Mouse (Mus musculus) forebrain, embryonic 12.5 days (tissue): ENCODE data around the gene Crim1. TPM values are rescaled to one million over a fixed set of nuclear protein-coding genes. Genes with fewer than 3 reads are reported as not detected.

Experiments
- ATAC-seq: fragments of 200-750 bp; cut with Nextera tagmentation; 2 replicates; pipeline ENCODE4 v1.8.0; 2017; ENCODE audit warnings: moderate TSS enrichment; ENCODE audit not compliant: low FRiP score
- H3K27ac ChIP-seq: fragments of 300-500 bp; sonication (generic); 2 replicates; pipeline ENCODE4 v1.5.1; 2016; ENCODE audit warnings: mild to moderate bottlenecking
- H3K27me3 ChIP-seq: fragments of 300-500 bp; sonication (generic); 2 replicates; pipeline ENCODE4 v1.6.1; 2016; ENCODE audit warnings: mild to moderate bottlenecking
- H3K36me3 ChIP-seq: fragments of 300-500 bp; sonication (generic); replicated peaks from 2 replicates; pipeline ENCODE4 v1.6.1; 2016; ENCODE audit warnings: mild to moderate bottlenecking
- H3K4me1 ChIP-seq: fragments of 300-500 bp; sonication (generic); 2 replicates; pipeline ENCODE4 v1.6.1; 2016
- H3K4me2 ChIP-seq: fragments of 300-500 bp; sonication (generic); 2 replicates; pipeline ENCODE4 v1.6.1; 2016; ENCODE audit warnings: mild to moderate bottlenecking, moderate library complexity
- H3K4me3 ChIP-seq: fragments of 300-500 bp; sonication (generic); replicated peaks from 2 replicates; pipeline ENCODE4 v1.5.1; 2016; ENCODE audit warnings: mild to moderate bottlenecking
- H3K9ac ChIP-seq: fragments of 300-500 bp; sonication (generic); 2 replicates; pipeline ENCODE4 v1.6.1; 2016; ENCODE audit warnings: mild to moderate bottlenecking
- H3K9me3 ChIP-seq: fragments of 300-500 bp; sonication (generic); 2 replicates; pipeline ENCODE4 v1.6.1; 2016
- WGBS: fragments of 180-500 bp; shearing (Covaris S2); methylation state at CpG from one replicate; pipeline ENCODE4 v1.1.7; 2016; 5-methylcytosine and 5-hydroxymethylcytosine counted together
- polyA plus RNA-seq: library from polyadenylated mRNA; unstranded; fragments of >200 nt; fragmentation: Nextera tagmentation; extraction: Ambion mirVana; gene quantifications from 2 replicates; pipeline ENCODE4 v1.2.1, GENCODE M21; 2016

Gene Crim1
- polyA plus RNA-seq, 1 experiment from 2014 or later, result 3.8 TPM

DNA sequence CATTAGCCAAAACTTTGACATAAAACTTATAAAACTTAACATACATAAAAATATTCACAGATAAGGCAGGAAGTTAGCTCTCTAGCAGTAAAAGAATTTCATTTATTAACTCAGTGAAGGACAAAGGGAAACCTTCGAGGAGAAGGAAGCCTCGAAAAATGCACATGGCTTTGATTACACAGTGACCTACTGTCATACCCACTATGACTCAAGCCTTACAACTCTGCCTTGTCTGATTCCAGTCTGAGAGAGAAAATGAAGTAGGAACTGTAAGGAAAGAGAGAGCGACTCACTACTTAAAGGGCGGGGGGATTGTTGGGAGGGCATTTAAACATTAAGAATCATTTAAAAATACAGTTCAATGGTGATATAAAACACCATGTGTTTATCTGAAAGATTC, 203.2 kb downstream of the Crim1 start:
- no peak overlapping the region for H3K27ac ChIP-seq
- no peak overlapping the region for H3K9ac ChIP-seq
- no peak overlapping the region for H3K4me2 ChIP-seq
- H3K27me3 ChIP-seq, result no peaks in the 10 kb centered on the region
- no peaks in the 10 kb centered on the region for H3K9me3 ChIP-seq
- no peak overlapping the region for H3K4me3 ChIP-seq
- H3K4me1 ChIP-seq, result peaks cover 7% of the 10 kb centered on the region
- 95% methylated on average over 4 of the region's 4 CpGs for WGBS
- no peak for ATAC-seq
- peaks cover 9% of the 10 kb centered on the region for H3K36me3 ChIP-seq

DNA sequence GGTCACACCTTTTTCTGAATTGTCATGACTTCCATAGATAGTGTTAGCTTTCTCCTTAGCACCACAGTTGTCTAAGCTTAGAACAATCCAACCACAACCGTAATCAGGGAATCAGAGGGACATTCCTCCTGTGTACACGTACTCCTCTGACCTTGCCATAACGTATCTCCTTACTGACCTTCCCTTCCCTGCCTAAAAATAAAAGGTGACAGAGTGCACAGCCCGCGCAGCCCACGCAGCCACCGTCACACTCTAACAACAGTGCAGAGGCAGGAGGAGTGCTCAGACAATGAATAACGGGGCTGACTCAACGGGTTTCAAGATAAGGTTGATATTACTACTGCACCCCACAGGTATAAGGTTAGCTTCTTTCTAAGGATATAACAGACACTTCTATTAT, 203.8 kb downstream of the Crim1 start:
- ATAC-seq, result no peak
- Histone ChIP-seq H3K36me3 (peaks cover 9% of the 10 kb centered on the region), H3K27ac (no peak overlapping the region), H3K4me3 (no peak overlapping the region), H3K4me1 (peaks cover 7% of the 10 kb centered on the region), H3K9ac (no peak overlapping the region), H3K9me3 (no peaks in the 10 kb centered on the region), H3K4me2 (no peak overlapping the region), H3K27me3 (no peaks in the 10 kb centered on the region)
- WGBS, result 94% methylated on average over 9 of the region's 9 CpGs

DNA sequence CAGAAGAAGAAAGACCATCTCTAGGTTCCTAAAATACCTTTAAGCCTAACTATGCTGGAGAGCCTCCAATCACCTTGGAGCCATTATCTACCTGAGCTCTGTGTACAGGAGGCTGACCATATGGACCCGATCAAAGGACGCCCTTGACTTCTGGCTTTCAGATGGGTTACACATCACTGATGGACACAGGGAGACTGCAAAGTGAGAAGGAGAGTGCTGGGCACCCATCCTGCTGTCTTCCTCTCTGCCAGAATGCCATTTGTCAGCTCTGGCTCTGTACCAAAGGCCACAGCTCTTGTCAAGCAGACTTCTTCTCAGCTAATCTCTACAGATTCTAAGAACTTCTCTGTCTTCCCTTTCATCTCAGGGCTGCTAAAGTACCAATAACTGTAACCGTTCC, 205.3 kb downstream of the Crim1 start:
- 95% methylated on average over 3 of the region's 3 CpGs for WGBS

DNA sequence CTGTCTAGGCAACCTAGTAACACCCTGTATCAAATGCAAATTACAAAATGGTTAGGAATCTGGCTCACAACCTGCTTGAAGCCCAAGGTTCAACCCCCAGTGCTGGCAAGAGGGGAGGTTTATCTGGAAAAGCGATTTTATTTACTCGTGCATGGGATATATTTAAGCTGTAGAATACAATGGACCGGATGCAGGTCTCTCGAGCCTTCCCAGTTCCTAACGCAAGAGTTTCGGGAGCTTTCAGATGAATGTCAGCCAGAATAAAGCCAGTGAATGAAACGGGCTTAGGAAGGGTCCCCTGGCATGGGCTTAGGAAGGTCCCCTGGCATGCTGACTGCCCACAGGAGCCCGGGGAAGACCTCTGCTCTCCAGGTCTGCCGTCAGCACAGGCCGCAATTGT, 206.8 kb downstream of the Crim1 start:
- ATAC-seq, result no peak
- WGBS, result 85% methylated on average over 10 of the region's 10 CpGs
- peaks cover 9% of the 10 kb centered on the region; the same call in 1 of the 2 replicates for H3K4me1 ChIP-seq
- no peak overlapping the region for H3K4me3 ChIP-seq
- peaks cover 6% of the 10 kb centered on the region for H3K36me3 ChIP-seq
- H3K9ac ChIP-seq, result no peak overlapping the region
- H3K9me3 ChIP-seq, result no peaks in the 10 kb centered on the region
- H3K27ac ChIP-seq, result no peak overlapping the region
- no peaks in the 10 kb centered on the region for H3K27me3 ChIP-seq
- no peak overlapping the region for H3K4me2 ChIP-seq

More for the DNA sequence above, 205.3 kb downstream of the Crim1 start:
- H3K27ac ChIP-seq, result no peak overlapping the region
- no peaks in the 10 kb centered on the region for H3K9me3 ChIP-seq
- H3K36me3 ChIP-seq, result peaks cover 9% of the 10 kb centered on the region
- peaks cover 11% of the 10 kb centered on the region for H3K4me1 ChIP-seq
- H3K4me2 ChIP-seq, result no peak overlapping the region
- no peaks in the 10 kb centered on the region for H3K27me3 ChIP-seq
- no peak overlapping the region for H3K9ac ChIP-seq
- ATAC-seq, result no peak
- H3K4me3 ChIP-seq, result no peak overlapping the region

DNA sequence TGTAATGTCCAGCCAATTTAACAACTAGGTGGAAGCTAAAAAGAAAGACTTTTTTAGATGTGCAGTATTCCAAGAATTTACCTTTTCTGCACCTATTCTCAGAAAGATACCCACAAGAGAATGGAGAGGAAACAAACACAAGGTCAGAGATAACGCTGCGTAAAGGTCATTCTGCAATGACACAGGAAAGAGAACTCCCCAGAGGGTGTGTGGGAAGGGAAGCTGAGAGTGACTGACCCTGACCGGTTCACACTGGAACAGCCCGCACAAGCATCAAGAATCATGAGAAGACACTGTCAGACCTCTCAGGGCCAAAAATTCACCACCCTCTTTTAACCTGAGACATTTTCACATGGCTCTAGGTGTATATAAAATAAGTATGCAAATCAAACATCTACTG, 207.5 kb downstream of the Crim1 start:
- H3K36me3 ChIP-seq, result peaks cover 6% of the 10 kb centered on the region
- ATAC-seq, result no peak
- H3K4me3 ChIP-seq, result no peak overlapping the region
- peaks cover 8% of the 10 kb centered on the region; the same call in 1 of the 2 replicates for H3K4me1 ChIP-seq
- 93% methylated on average over 4 of the region's 4 CpGs for WGBS
- no peak overlapping the region for H3K9ac ChIP-seq
- H3K4me2 ChIP-seq, result no peak overlapping the region
- H3K9me3 ChIP-seq, result no peaks in the 10 kb centered on the region
- no peak overlapping the region for H3K27ac ChIP-seq
- no peaks in the 10 kb centered on the region for H3K27me3 ChIP-seq

DNA sequence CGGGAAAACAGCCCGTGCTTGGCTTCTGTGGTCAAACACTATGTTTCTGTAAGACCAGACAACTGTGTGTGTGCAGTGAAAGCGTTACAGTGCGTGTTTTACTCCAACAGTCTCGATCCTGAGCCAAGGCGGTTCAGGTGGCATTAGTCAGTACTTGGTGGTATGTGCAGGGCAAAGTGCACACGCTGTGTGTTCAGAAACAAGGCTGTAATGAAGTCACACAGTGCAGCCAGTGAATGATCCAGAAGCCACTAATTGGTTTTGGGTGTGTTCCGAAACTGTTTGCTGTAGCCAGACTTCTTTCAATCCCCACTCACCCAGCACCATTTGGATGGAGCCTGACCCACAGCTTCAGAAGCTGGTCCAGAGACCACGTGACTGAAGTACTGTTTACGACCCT, 208.3 kb downstream of the Crim1 start:
- H3K4me3 ChIP-seq, result no peak overlapping the region
- peaks cover 6% of the 10 kb centered on the region for H3K36me3 ChIP-seq
- WGBS, result 81% methylated on average over 10 of the region's 10 CpGs
- no peak overlapping the region for H3K27ac ChIP-seq
- H3K4me2 ChIP-seq, result no peak overlapping the region
- H3K9me3 ChIP-seq, result no peaks in the 10 kb centered on the region
- H3K9ac ChIP-seq, result no peak overlapping the region
- no peak for ATAC-seq
- peaks cover 8% of the 10 kb centered on the region; the same call in 1 of the 2 replicates for H3K4me1 ChIP-seq
- no peaks in the 10 kb centered on the region for H3K27me3 ChIP-seq

DNA sequence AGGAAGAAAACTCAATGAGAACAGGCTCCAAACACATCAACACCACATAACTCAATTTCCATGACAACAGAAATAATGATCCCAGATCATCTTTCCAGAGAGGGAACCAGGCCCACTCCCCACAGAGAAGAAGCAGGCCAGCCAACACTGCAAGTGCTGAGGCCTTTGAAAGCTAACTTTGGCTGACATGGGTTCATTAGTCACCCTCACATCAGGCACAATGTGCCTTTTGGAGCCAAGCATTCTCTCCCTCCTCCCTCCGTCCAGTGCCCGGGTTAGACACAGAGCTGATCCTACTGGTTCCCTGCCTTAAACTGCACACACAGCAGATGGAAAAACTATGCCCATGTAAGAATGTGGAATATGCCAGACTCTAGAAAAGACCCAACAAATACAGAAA, 209.9 kb downstream of the Crim1 start:
- H3K4me1 ChIP-seq, result peaks cover 8% of the 10 kb centered on the region; the same call in 1 of the 2 replicates
- no peaks in the 10 kb centered on the region for H3K36me3 ChIP-seq
- no peak overlapping the region for H3K4me2 ChIP-seq
- H3K27me3 ChIP-seq, result no peaks in the 10 kb centered on the region; the same call in 1 of the 2 replicates
- H3K4me3 ChIP-seq, result no peak overlapping the region
- WGBS, result 35% methylated on average over 2 of the region's 2 CpGs
- H3K27ac ChIP-seq, result no peak overlapping the region
- no peaks in the 10 kb centered on the region for H3K9me3 ChIP-seq
- ATAC-seq, result no peak
- H3K9ac ChIP-seq, result no peak overlapping the region

DNA sequence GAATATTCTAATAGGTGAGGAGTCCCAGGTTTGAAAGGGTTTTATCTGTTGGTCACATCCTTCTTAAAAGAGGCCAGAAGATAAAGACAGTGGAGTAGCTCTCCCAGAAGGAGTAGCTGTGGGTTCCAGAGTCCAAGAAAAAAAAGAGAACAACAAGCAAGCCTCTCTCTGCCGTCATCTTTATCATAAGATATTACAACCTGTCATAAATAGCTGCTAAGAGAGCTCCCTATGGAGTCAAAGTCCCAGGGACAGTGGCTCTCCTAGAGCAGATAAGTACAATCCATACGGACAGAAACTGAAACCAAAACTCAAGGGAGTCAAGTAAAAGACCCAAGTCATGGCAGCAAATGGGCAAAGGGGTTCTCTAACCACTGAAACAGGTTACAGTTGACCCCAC, 215.2 kb downstream of the Crim1 start:
- WGBS, result 91% methylated on average over 2 of the region's 2 CpGs
- no peaks in the 10 kb centered on the region for H3K9me3 ChIP-seq
- no peak for ATAC-seq

DNA sequence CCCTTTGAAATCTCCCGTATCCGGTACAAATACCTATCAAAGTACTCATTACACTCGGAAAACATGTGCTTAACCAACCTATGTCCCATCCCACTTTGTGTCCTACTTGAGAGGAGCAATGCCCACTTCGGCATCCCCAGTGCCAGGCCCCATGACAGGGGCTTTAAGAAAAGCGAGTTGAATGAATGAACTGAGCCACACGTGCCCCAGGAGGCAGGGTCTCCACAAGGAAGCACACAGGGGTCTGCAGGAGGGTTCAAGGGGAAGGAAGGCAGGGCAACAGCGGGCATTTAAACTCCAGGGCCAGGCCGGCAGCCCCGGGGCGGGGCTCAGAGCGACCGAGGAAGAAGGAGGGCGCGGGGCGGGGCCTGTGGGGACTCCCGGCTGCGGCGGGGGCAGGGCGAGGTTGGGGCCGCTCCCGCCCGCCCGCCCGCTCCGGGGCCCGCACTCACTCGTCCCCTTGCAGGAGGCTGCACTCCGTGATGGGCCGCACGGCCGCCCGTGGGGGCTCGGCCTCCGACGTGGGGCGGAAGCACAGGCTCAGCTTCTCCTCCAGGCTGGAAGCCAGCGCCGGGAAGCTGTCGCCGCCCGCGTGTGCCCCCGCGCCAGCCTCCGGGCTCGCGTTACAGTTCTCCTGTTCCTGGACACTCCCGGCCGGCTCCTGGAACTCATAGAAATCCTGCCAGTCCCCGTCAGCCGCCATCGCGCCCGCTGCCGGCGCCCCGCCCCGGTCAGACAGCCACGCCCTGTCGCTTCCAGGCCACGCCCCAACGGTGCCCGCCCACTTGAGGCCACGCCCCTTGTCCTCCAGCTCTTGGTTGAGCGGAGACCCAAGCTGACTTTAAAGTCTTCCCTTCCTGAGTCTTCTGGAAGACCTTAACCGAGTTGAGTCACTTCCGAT, 217.6 kb downstream of the Crim1 start, which contains the start of gene Fez2:
Gene Fez2 (minus strand): TSS at position 772 of the 901 bp plus-strand sequence.
- Histone ChIP-seq H3K27ac (peak within 1 kb of the TSS; percentile 90), H3K4me1 (0 out of 2 replicates have a peak, but pooled peaks cover 4% of the 10 kb centered on the region), H3K9me3 (no peaks in the 10 kb centered on the region), H3K4me2 (peak within 1 kb of the TSS; percentile 69), H3K36me3 (no peaks in the 10 kb centered on the region), H3K9ac (peak within 1 kb of the TSS; percentile 83), H3K27me3 (no peaks in the 10 kb centered on the region; the same call in 1 of the 2 replicates), H3K4me3 (peak within 1 kb of the TSS; percentile 84)
- 1% methylated on average over 47 of the region's 67 CpGs for WGBS
- ATAC-seq, result peak; percentile 95

More for the DNA sequence above, 215.2 kb downstream of the Crim1 start:
- H3K27ac ChIP-seq, result no peak overlapping the region
- H3K4me2 ChIP-seq, result no peak overlapping the region
- H3K4me1 ChIP-seq, result peaks cover 9% of the 10 kb centered on the region; the same call in 1 of the 2 replicates
- H3K27me3 ChIP-seq, result no peaks in the 10 kb centered on the region; the same call in 1 of the 2 replicates
- H3K9ac ChIP-seq, result no peak overlapping the region
- no peaks in the 10 kb centered on the region for H3K36me3 ChIP-seq
- no peak overlapping the region for H3K4me3 ChIP-seq

DNA sequence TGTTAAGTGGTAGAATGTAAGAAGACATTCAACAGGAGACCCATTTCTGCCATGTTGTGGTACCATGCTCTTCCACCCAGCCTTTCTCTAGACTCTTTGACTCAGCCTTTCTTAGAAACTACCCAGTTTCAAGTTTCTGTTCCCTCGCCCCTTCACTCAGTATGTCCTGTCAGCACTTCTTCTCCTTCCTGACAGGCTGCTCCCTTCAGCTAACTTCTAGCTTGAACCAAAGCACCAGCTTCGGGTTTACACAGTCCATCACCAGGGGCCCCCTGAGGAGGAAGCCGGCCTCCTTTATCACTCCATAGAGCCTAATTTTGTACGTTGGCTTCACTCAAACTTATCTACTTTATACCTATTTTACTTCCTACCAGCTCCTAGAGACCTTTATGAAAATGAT, 219.2 kb downstream of the Crim1 start:
- no peak for ATAC-seq
- WGBS, result 86% methylated on average over 4 of the region's 4 CpGs

DNA sequence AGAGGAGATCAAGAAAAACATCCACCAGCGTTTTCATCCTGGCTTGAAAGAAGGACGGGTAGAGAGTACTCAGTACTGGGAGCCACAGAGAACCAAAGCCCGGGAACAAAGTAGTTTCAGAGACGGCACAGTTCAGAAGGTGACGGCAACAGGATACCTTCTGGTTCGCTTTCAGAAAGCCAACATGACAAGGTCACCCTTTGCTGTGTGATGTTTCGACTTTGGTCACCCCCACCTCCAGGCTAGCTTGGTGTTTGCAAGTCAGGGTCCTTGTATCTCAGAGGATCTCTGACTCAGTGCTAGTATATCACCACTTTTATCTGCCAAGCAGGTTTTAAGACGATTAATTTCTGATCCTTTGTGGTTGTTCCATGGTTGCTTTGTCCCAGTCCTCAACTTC, 225.0 kb downstream of the Crim1 start:
- Histone ChIP-seq H3K27me3 (0 out of 2 replicates have a peak, but pooled peaks cover 6% of the 10 kb centered on the region), H3K4me3 (no peak overlapping the region), H3K36me3 (no peaks in the 10 kb centered on the region), H3K9ac (no peak overlapping the region), H3K4me2 (no peak overlapping the region), H3K4me1 (no peaks in the 10 kb centered on the region), H3K27ac (no peak overlapping the region), H3K9me3 (0 out of 2 replicates have a peak, but pooled peaks cover 4% of the 10 kb centered on the region)
- 80% methylated on average over 8 of the region's 8 CpGs for WGBS
- ATAC-seq, result no peak

More for the DNA sequence above, 219.2 kb downstream of the Crim1 start:
- Histone ChIP-seq H3K9me3 (no peaks in the 10 kb centered on the region), H3K27me3 (peaks cover 6% of the 10 kb centered on the region; the same call in 1 of the 2 replicates), H3K4me2 (no peak overlapping the region), H3K4me1 (0 out of 2 replicates have a peak, but pooled peaks cover 4% of the 10 kb centered on the region), H3K27ac (no peak overlapping the region), H3K9ac (no peak overlapping the region), H3K36me3 (no peaks in the 10 kb centered on the region), H3K4me3 (no peak overlapping the region)
